Mouse (Mus musculus): ENCODE data around the gene Dclk1.

Dclk1 gene

DNA sequence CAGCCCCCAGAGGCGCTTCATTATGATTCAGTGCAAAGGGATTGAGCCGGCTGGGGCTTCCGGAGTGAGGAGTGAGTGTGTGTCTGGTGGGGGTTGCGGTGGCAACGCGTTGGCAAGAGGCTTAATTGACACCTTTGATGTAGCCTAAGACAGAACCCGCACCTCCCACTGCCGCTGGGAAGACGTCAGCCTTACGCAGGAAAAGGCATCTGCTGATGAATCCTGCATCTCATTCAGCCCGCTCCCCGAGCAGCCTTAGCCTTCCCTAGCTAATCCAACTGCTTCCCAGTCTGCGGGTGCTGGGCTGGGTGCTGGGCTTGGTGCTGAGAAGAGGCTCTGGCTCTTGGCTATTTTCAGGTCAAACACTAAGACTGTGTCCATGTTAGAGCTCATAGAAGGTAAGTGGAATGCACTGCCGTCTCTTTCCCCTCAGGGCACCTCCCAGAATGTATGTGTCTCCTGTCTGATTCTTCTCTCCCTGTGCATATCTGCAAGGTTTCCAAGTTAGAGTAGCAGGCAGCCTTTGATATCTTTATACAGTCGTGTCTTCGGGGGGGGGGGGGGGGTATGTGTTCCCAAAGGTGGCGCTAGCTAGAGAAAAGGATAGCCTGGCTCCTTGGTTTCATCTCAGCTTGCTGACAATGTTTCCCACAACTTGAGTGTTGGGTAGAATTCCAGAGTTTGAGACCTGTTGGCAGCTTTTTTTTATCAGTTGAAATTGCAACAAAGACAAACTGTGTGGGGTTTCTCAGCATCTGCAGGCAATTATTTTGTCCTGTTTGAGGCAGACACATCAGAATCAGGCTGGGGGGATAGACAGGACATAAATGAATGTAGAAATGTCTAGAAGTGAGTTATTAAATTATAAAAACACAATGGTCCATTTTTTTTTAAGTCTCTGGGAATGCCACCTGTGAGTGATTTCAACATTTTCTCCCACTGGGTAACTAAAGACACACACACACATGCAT, 219.8 kb downstream of the Dclk1 start:
- DNase-seq, result peak; percentile 6

GRCm38 (mm10) chr3:55462904-55463668, 220.9 kb downstream of the Dclk1 start:
- DNase-seq, result no peak

GRCm38 (mm10) chr3:55464226-55464625, 222.1 kb downstream of the Dclk1 start:
- DNase-seq, result no peak

- no peak for DNase-seq
Measured at GRCm38 (mm10) chr3:55465785-55466184, 223.6 kb downstream of the Dclk1 start.

- DNase-seq, result no peak
Measured at GRCm38 (mm10) chr3:55466348-55466747, 224.2 kb downstream of the Dclk1 start.

DNA sequence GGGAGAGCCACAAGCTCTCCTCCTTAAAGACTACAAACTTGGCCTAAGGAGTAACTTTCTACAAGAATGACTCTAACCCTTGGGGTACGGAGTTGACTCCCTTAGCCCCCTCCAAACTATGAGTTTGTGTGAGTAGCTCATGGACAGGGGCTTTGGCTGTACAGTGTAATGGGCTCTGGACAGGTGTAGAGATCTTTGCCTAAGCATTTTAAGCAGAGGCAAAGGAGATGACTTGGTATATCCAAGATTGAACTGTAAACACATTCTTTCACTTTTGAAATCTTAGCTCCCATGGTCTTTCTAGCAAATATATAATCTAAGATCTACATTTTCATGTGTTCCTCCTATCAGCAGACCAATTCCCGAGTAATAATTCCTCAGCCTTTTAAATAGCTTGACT, 229.9 kb downstream of the Dclk1 start, which contains the start of gene Gm21954:
TSS of gene Gm21954 (minus strand) at position 101 of the 400 bp plus-strand sequence.
- DNase-seq, result no peak

DNA sequence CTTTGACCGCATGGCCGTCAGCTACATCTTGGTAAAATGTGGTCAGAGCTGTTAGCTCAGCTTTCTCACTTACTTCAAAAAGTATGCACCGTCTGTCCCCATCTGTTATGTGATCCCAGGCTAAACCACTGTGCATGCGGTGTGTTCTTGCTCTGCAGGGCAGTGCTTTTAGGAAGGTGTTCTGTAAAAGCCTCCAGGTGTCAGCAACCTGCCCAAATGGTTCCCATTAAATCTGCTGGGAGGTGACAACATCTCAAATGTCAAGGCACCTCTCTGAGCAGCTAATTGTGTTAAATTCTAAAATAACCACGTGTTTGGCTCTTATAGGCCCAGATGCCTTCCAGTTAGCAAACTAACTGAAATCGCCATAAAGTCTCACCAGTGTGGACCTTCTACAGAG, 231.0 kb downstream of the Dclk1 start:
- no peak for DNase-seq

GRCm38 (mm10) chr3:55476694-55477093, 234.5 kb downstream of the Dclk1 start:
- DNase-seq, result no peak

- no peak for DNase-seq
Measured at GRCm38 (mm10) chr3:55479306-55479705, 237.1 kb downstream of the Dclk1 start.

- DNase-seq, result no peak
Measured at GRCm38 (mm10) chr3:55481140-55481539, 239.0 kb downstream of the Dclk1 start.

GRCm38 (mm10) chr3:55483328-55483727, 241.2 kb downstream of the Dclk1 start:
- DNase-seq, result no peak

DNA sequence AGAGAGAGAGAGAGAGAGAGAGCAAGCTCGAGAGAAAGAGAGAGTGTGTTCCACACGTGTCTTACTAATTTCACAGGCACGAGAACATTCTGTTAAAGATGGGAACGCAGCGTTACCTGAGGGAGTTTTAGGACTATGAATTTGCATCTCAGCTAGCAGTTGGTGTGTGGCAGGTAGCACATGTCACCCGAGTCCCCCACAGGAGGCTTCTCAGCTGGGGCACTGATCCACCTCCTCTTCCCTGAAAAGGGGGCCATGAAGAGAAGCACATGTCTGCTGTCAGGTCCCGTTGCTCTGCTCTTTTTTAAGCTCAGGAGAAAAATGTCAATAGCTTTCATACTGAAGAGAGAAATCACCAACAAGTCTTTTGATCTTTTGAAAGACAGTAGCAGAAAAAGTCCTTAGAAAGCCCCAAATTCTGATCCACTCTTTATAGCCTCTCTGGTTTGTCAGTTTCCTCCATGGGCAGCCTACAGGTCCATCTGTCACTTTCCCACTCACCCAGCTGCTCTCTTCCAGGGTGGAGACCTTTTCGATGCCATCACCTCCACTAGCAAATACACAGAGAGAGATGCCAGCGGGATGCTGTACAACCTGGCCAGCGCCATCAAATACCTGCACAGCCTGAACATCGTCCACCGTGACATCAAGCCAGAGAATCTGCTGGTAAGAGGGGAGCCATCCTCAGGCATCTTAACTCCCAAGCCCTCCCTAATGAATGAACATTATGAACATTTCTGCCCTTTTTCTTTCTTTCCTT, 247.2 kb downstream of the Dclk1 start:
- DNase-seq, result no peak

GRCm38 (mm10) chr3:55492021-55492420, 249.9 kb downstream of the Dclk1 start:
- no peak for DNase-seq

- DNase-seq, result no peak
Measured at GRCm38 (mm10) chr3:55494348-55494747, 252.2 kb downstream of the Dclk1 start.

DNA sequence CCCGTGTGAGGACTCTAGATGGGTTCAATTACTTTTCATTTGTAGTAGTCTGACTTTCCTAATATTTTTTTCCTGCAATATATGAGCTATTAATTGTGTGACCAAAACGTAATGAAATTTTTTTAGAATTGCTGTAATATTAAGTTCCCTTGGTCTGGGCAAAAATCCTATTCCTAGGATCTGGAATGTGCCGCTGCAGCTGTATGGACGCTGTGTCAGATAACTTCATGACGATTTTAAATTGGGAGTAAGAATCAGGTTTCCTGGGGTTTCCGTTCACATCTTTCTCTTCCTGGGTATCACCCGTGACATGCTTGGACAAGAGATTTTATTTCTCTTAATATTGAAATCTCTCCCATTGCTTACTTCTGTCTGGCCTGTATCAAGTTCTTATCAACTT, 253.1 kb downstream of the Dclk1 start:
- DNase-seq, result no peak

- DNase-seq, result no peak
Measured at GRCm38 (mm10) chr3:55495866-55496265, 253.7 kb downstream of the Dclk1 start.

GRCm38 (mm10) chr3:55496462-55496941, 254.3 kb downstream of the Dclk1 start:
- DNase-seq, result no peak

- no peak for DNase-seq
Measured at GRCm38 (mm10) chr3:55499298-55499697, 257.1 kb downstream of the Dclk1 start.

DNA sequence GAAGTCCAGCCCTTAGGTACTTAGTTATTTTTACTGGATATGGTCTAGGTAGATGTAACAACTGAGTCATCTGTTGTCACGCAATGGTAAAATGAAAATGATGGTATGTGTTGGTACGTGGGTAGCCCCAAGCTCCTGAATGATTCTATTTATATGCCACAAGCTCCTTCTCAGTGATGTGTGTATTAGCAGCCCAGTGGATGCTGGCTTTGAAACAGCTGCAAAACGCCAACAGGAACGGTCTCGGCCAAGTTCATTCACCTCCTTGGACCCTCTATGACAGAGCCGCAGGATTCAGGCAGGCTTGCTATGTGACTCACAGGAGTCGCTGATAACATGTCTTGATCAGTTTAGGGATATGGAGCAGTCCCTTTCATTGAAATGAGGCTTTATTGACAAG, 268.0 kb downstream of the Dclk1 start:
- DNase-seq, result no peak

GRCm38 (mm10) chr3:55511658-55512057, 269.5 kb downstream of the Dclk1 start:
- no peak for DNase-seq

GRCm38 (mm10) chr3:55515966-55516365, 273.8 kb downstream of the Dclk1 start:
- no peak for DNase-seq

DNA sequence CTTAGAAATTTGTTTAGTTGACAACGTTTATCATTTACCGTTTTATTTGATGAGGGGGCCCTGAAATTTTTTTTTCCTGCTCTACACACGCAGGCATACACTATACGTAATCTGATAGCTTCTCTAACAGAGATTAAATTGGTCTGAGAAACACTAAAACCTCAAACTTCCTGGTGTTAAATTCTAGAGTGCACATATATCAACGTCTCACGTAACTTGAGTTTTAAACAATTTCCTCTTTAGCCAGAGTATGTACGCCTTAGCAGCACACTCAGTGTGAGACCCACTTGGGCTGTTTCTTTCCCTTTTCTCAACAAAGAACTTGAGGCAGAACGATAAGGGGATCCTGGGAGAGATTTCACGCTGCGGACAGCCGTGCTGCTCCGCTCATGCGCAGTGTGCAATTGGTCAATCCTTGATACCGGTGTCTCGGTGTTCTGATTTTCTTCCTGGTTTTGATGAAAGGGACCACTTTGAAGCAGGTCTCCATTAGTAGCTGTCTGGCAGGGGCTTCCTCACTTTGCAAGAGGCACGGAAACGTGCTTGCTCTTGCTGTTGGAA, 275.4 kb downstream of the Dclk1 start:
- no peak for DNase-seq
